Mouse (Mus musculus) testis, adult 2 months (tissue): ENCODE measurements around the gene Car11. TPM values are rescaled to one million over a fixed set of nuclear protein-coding genes. Genes with fewer than 3 reads are reported as not detected.
A peak's percentile ranks its signal among the peaks of the same experiment; 100 is the strongest.

ENCODE experiments used
- H3K27ac ChIP-seq: fragments of 200-500 bp; 2 replicates; pipeline ENCODE4 v1.5.1; 2012; ENCODE audit warnings: low read depth, low read length; ENCODE audit not compliant: control insufficient read depth, insufficient read depth
- H3K27me3 ChIP-seq: fragments of 200-500 bp; 2 replicates; pipeline ENCODE4 v1.6.1; 2012; ENCODE audit warnings: mild to moderate bottlenecking, low read length, moderate library complexity; ENCODE audit not compliant: control insufficient read depth, insufficient read depth
- H3K36me3 ChIP-seq: fragments of 200-500 bp; 2 replicates; pipeline ENCODE4 v1.6.1; 2012; ENCODE audit warnings: mild to moderate bottlenecking, low read length; ENCODE audit not compliant: control insufficient read depth, insufficient read depth
- H3K4me1 ChIP-seq: fragments of 200-500 bp; 2 replicates; pipeline ENCODE4 v1.6.1; 2012; ENCODE audit warnings: low read length; ENCODE audit not compliant: control insufficient read depth, insufficient read depth
- H3K4me3 ChIP-seq: fragments of 200-500 bp; 2 replicates; pipeline ENCODE4 v1.5.1; 2012; ENCODE audit warnings: low read depth, mild to moderate bottlenecking, low read length, moderate library complexity, mixed read lengths; ENCODE audit not compliant: control insufficient read depth
- CTCF ChIP-seq: fragments of 200-500 bp; IDR thresholded peaks from 2 replicates; pipeline ENCODE4 v1.5.1; 2012; ENCODE audit warnings: low read depth, mild to moderate bottlenecking, inconsistent platforms, low read length, moderate library complexity; ENCODE audit not compliant: control insufficient read depth, insufficient read depth, insufficient replicate concordance
- POLR2A ChIP-seq: fragments of 200-500 bp; IDR thresholded peaks from 2 replicates; pipeline ENCODE4 v1.6.1; 2012; ENCODE audit warnings: low read depth, mild to moderate bottlenecking, inconsistent platforms, low read length, moderate library complexity; ENCODE audit not compliant: control insufficient read depth
- polyA plus RNA-seq: library from polyadenylated mRNA; depleted of rRNA; stranded (reverse); fragments of >200 nt; gene quantifications from 2 replicates; pipeline ENCODE4 v1.2.3, GENCODE M21; 2012

Car11 gene
- polyA plus RNA-seq, 1 experiment: 3.3 TPM

DNA sequence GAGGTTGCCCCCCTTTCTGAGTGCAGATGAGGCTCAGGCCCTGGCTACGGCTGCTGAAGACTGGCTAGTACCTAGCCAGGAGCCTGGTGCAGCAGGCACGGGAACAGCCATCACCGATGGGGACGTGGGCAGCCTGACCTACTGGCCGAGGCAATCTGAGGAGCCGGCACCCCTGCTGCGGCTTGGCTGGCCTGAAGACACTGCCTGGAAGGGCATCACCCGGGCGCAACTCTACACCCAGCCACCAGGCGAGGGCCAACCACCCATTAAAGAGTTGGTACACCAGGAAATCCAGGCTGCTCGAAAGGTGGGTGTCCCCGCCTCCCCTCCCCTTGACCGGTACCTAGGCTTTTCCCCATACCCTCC, 22.7 kb downstream of the Car11 start:
- H3K36me3 ChIP-seq: no peaks in the 10 kb centered on the region
- peaks cover 6% of the 10 kb centered on the region for H3K4me1 ChIP-seq
- H3K27ac ChIP-seq: no peak overlapping the region
- H3K4me3 ChIP-seq: peak overlapping the region; percentile 80
- H3K27me3 ChIP-seq: no peaks in the 10 kb centered on the region
- no peak for TF ChIP-seq CTCF
- no peak; the same call in 1 of the 2 replicates for TF ChIP-seq POLR2A

DNA sequence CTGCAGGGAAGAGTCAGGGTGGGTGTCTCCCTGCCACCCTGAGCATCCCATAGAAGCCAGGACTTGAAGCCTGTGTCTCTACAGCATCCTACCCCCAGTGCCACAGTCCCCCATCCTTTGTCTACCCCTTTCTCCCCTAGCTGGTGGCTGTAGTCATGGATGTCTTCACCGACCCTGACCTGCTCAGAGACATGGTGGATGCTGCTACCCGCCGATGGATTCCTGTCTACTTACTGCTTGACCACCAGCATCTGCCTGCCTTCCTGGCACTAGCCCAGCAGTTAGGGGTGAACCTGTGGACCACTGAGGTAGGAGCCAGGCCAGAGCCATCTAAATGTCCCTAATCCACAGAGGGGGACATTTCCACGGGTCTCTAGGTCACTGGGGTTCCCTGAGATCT, 23.7 kb downstream of the Car11 start:
- Histone ChIP-seq H3K4me3 (peak overlapping the region; percentile 80), H3K27ac (no peak overlapping the region), H3K27me3 (no peaks in the 10 kb centered on the region), H3K4me1 (peaks cover 6% of the 10 kb centered on the region), H3K36me3 (no peaks in the 10 kb centered on the region)
- no peak for TF ChIP-seq POLR2A
- TF ChIP-seq CTCF: no peak

DNA sequence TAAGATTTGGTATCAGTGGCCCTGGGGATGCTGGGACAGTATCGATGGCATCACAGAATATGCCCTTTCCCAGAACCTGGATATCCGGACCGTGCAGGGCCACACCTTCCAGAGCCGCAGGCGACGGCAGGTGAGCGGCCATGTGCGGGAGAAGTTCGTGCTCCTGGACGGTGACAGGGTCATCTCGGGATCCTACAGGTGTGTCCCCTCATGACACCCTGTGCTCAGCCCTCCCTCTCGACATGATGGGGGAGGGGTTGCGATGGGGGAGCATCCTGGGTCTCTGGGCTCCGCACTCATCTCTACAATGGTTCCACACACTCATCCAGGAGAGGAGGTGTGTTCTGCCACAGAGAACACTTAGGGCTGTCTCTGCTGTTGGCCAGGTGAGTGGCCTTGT, 24.1 kb downstream of the Car11 start:
- H3K36me3 ChIP-seq: no peaks in the 10 kb centered on the region
- TF ChIP-seq CTCF: no peak
- no peak for TF ChIP-seq POLR2A
- no peak overlapping the region for H3K27ac ChIP-seq
- H3K27me3 ChIP-seq: no peaks in the 10 kb centered on the region
- peak overlapping the region; percentile 80 for H3K4me3 ChIP-seq
- H3K4me1 ChIP-seq: peaks cover 6% of the 10 kb centered on the region

DNA sequence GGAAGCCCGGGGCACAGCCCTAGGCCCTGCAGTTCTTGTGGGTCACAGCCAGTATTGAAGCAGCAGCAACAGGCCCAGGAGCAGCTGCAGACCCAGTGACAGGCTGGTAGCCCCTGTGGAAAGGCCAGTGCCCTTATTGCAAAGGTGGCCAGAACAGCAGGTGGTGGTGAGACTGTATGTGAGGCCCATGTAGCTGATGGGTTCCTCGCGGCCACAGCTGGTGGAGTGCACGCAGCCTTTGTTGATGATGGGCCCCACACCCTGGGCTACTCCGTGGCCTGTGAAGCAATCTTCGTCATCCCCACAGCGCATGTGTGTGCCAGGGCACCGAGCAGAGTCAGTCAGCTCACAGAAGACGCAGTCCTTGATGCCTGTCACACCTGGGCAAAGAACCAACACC, 25.5 kb downstream of the Car11 start:
- Histone ChIP-seq H3K4me3 (peak overlapping the region; percentile 80), H3K27me3 (no peaks in the 10 kb centered on the region), H3K36me3 (no peaks in the 10 kb centered on the region), H3K4me1 (peaks cover 3% of the 10 kb centered on the region), H3K27ac (peak overlapping the region; percentile 51)
- TF ChIP-seq CTCF (no peak), POLR2A (no peak)

DNA sequence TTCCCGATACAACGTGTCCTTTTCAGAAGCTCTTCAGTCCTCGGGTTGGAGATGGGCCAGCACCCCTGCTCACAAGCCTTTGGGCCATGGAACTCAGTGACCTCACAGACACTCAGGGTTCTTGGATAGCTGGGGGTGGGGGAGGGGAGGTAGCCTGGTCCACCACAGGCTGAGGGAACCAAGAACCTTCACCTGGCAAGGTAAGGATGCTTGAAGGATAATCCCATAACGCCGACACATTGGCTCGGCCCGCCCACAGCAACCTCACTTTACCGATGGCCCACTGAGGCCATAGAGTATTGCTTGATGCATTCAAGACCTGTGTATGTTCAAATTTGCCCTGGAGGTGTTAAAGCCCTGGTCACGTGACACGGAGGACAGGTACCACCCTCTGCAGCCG, 26.1 kb downstream of the Car11 start, which contains the start of gene Spaca4:
Gene Spaca4, minus strand, starts transcription at position 101 of the 400 bp plus-strand sequence.
- Histone ChIP-seq H3K4me3 (peak within 1 kb of the TSS; percentile 80), H3K36me3 (no peaks in the 10 kb centered on the region), H3K4me1 (peaks cover 3% of the 10 kb centered on the region), H3K27me3 (no peaks in the 10 kb centered on the region), H3K27ac (peak within 1 kb of the TSS; percentile 51)
- TF ChIP-seq POLR2A (peak; percentile 79; the same call in 1 of the 2 replicates), CTCF (no peak)

DNA sequence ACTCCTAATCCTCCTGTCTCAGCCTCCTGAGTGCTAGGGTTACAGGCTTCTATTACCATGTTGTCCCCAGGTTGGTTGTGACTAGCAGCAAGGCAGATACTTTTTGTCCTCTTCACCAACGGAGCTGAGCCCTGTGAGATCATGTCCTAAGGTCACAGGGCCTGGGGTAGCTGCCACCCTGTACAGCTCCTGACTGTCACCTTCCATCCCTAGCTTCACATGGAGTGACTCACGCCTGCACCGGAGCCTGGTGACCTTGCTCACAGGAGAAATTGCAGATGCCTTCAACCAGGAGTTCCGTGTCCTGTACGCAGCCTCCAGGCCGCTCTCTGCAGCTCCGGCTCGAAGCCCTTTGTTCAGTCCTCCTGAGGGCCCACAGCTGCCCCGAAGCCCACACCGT, 26.8 kb downstream of the Car11 start:
- H3K4me3 ChIP-seq: peak overlapping the region; percentile 80
- peaks cover 3% of the 10 kb centered on the region for H3K4me1 ChIP-seq
- no peak overlapping the region for H3K27ac ChIP-seq
- TF ChIP-seq CTCF: no peak
- H3K36me3 ChIP-seq: no peaks in the 10 kb centered on the region
- H3K27me3 ChIP-seq: no peaks in the 10 kb centered on the region

DNA sequence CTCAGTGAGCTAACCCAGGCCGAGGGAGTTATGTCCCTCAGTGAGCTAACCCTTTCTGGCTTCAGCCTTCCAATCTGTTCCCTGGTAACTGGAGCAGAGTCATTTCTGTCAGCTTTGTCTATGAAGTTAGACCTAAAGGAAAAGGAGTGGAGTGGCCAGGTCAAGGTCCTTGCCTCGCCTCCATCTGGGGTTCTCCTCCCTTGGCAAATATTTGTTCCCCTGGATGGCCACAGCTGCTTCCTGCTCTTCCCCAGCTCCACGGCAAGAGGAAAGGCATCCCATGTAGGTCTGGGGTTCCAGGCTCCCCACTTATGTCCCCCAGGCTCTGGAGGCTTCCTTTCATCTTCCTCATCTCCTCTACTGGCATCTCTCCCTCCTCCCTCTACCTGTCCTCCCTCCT, 28.0 kb downstream of the Car11 start:
- H3K27me3 ChIP-seq: no peaks in the 10 kb centered on the region
- H3K36me3 ChIP-seq: no peaks in the 10 kb centered on the region
- peaks cover 5% of the 10 kb centered on the region for H3K4me1 ChIP-seq
- H3K27ac ChIP-seq: no peak overlapping the region
- TF ChIP-seq POLR2A (no peak), CTCF (no peak)
- H3K4me3 ChIP-seq: peak overlapping the region; percentile 80

DNA sequence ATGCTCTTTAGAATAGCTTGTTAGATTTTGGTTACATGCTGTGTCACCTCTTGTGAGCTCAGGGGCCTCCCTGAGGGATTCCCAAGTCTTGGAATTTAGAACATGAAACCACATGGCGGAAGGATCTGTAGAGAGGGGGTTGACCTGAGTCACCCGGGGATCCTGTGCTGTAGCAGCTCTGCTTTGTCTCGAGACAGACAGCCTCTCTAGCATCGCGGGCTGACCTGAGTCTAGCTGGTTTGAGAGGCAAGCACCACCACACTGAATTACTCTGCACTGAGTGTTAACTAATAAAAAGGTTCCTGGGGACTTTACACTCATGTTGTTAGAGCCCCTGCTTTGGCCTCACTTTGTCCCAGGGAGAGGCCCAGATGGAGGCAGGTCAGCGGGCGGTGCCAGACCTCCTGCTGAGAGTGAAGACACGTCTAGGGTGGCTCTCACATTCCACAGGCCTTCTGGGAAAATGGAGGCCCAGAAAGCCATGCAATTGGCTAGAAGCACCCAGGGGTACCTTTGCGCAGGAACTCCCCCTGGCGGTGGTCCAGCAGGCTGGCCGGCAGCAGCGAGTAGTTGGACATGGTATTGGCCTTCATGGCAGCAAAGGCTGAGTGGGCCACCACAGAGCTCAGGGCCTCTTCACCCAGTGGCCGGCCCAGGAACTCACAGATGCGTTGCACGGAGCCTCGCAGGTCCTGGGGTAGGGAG, 31.2 kb downstream of the Car11 start:
- H3K4me1 ChIP-seq: peaks cover 3% of the 10 kb centered on the region
- no peaks in the 10 kb centered on the region for H3K36me3 ChIP-seq
- no peak overlapping the region for H3K4me3 ChIP-seq
- TF ChIP-seq POLR2A: no peak
- TF ChIP-seq CTCF: peak; percentile 21; the same call in 1 of the 2 replicates
- H3K27me3 ChIP-seq: no peaks in the 10 kb centered on the region
- H3K27ac ChIP-seq: no peak overlapping the region
